Mouse (Mus musculus): ENCODE data around the gene Tcf25.

DNA sequence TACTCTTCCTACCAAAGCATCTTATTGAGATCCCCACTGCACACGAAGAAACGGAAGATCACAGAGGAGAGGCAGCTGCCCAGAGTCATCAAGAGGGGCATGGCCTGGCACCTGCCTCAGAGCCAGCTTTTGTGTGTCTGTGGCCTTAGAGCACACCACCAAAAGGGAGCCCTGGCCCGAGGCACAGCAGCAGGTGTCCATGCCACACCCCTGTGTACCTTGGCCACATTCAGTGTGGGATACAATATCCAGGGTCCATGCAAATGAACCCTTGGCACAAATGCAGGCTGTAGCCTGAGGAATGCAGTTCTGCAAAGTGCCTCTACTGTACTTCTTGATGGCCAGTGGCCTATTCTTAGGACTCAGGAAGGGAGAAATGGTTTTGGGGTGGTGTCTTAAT lies 36.1 kb upstream of the Tcf25 start:
- no peak for TF ChIP-seq CTCF (IDR thresholded peaks at IDR 0.05; ENCODE audit: low read depth, low read length)
- TF ChIP-seq POLR2A (IDR thresholded peaks at IDR 0.05; ENCODE audit: insufficient read depth, low read length) = no peak
